Mouse (Mus musculus): Measurements from ENCODE around the gene Serpina3k. TPM values are rescaled to one million over a fixed set of nuclear protein-coding genes. Genes with fewer than 3 reads are reported as not detected.
"Not testable (repeated sequence)": the region's sequence is repeated elsewhere in the genome, so short reads cannot be mapped to it uniquely, and the experiment has no call there.

Gene Serpina3k
- polyA plus RNA-seq (2015; fragmentation: Nextera tagmentation; extraction: Ambion mirVana) = not detected in 2 replicates

DNA sequence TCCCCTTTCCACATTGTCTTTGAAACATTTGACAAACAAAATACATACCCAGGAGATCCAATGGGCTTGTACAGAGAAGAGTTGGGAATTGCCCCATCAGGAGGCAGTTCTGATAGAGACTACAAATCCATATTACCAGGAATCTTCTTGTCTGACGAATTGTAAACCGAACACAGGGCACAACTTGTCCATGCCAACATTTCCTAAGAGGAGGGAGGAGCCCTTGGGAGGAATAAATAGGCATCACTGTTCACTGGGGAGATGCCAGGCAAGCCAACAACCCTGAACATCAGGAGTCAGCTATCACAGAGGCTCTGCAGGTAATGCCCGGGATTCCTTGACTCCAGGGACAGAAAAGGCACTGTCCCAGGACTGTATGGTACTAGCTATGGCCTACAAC is at the start of gene Serpina3k, which contains the start of gene Serpina3m:
Serpina3k (plus strand) TSS at position 261 of the 400 bp plus-strand sequence.
Serpina3m (plus strand) TSS at position 261 of the 400 bp plus-strand sequence.
- not testable (repeated sequence) for H3K9me3 ChIP-seq; H3K4me1 ChIP-seq; H3K27ac ChIP-seq; ATAC-seq (ENCODE audit: low FRiP score, low read depth); H3K4me3 ChIP-seq; H3K27me3 ChIP-seq; H3K36me3 ChIP-seq; H3K4me2 ChIP-seq (replicated peaks); H3K9ac ChIP-seq
- WGBS = 78% methylated on average over 3 of the region's 3 CpGs

DNA sequence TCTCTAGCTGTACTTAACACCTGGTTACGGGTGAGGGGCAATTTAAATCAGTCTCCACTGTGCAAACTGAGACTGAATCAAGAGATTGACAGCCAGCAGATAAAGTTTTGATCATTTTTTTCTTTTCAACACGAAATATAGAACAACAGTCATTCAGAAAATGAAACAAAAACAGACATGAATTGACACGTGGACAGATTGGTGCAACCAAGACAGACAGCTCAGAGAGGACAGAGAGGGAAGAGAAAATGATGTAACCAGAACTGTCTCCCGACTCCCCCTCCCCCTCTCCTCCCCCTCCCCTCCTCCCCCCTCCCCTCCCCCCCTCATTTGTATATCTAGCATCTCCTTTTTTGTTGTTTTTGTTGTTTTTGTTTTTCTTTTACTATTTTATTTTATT is 48.4 kb upstream of the Serpina3k start:
- Histone ChIP-seq H3K27me3 (no peaks in the 10 kb centered on the region), H3K36me3 (no peaks in the 10 kb centered on the region), H3K27ac (no peak overlapping the region), H3K4me2 (replicated peaks) (no peak overlapping the region), H3K4me3 (no peak overlapping the region), H3K4me1 (no peaks in the 10 kb centered on the region), H3K9ac (no peak overlapping the region), H3K9me3 (no peaks in the 10 kb centered on the region)
- 45% methylated on average over 4 of the region's 4 CpGs for WGBS
- no peak for ATAC-seq (ENCODE audit: low FRiP score, low read depth)

DNA sequence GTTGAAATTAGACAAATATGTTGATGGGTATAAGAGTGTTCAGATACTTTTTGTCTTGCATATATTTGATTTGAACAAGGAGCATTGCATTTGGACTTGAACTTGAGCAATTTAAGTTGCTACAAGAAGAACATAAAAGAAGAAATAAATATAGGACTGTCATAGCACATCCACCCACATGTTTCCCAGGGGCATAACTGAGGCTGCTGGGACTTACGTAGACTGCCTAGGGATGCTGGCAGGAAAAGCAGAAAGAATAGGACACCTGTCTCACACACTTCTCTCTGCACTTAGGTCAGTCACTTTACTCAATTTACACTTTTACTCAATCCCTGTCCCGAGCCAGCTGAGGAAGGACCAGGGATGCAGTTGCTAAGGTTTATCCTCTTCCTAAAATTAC is 44.3 kb upstream of the Serpina3k start:
- Histone ChIP-seq H3K9ac (no peak overlapping the region), H3K4me2 (replicated peaks) (no peak overlapping the region), H3K27ac (no peak overlapping the region), H3K4me3 (no peak overlapping the region), H3K27me3 (no peaks in the 10 kb centered on the region), H3K4me1 (no peaks in the 10 kb centered on the region), H3K9me3 (no peaks in the 10 kb centered on the region), H3K36me3 (no peaks in the 10 kb centered on the region)
- ATAC-seq (ENCODE audit: low FRiP score, low read depth) = no peak
- 88% methylated on average over 2 of the region's 2 CpGs for WGBS

DNA sequence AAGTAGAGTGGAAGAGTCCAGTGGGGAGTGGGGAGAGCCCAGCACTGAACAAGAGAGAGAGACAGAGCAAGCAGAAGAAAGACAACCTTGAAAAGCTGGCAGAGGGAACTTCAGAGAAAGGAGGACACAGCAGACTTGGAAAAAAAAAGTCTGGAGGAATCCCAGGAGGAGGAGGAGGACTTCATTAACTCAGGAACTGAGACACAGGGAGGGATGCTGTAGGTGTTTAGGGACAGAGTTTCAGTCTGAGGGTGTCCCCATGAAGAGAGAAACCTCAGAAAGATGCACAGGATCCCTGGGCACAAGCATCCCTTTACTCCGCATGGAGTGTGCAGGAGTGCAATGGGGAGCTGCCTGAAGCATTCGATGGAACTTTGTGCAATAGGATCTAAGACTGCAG is 40.2 kb upstream of the Serpina3k start:
- 91% methylated on average over 2 of the region's 2 CpGs for WGBS
- ATAC-seq (ENCODE audit: low FRiP score, low read depth) = no peak

DNA sequence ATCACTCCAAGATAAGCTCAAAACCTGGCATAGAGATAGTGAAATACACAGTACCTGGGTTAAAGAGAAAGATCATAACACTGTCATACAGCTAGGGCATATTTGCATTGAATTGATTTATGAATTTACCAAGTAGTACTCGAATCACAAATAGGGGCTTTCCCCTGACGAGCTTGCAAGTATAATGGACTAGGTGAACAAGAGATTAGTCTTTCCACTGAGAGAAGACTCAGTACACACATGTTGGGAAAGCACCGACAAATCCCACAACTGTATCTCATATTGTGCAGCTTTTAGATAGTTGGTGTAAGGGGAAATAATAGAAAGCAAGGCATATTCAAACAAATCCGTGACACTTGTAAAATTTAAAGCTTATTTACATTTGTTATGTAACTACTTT is 32.3 kb upstream of the Serpina3k start:
- H3K9me3 ChIP-seq = no peaks in the 10 kb centered on the region
- no peak overlapping the region for H3K4me2 ChIP-seq (replicated peaks)
- no peak overlapping the region for H3K27ac ChIP-seq
- WGBS = 80% methylated on average over 4 of the region's 4 CpGs
- no peak overlapping the region for H3K9ac ChIP-seq
- no peaks in the 10 kb centered on the region for H3K4me1 ChIP-seq
- no peaks in the 10 kb centered on the region for H3K36me3 ChIP-seq
- H3K4me3 ChIP-seq = no peak overlapping the region
- ATAC-seq (ENCODE audit: low FRiP score, low read depth) = no peak
- H3K27me3 ChIP-seq = no peaks in the 10 kb centered on the region

More for the DNA sequence above, 40.2 kb upstream of the Serpina3k start:
- Histone ChIP-seq H3K27me3 (no peaks in the 10 kb centered on the region), H3K27ac (no peak overlapping the region), H3K4me2 (replicated peaks) (no peak overlapping the region), H3K4me3 (no peak overlapping the region), H3K4me1 (no peaks in the 10 kb centered on the region), H3K9ac (no peak overlapping the region), H3K36me3 (no peaks in the 10 kb centered on the region), H3K9me3 (no peaks in the 10 kb centered on the region)

DNA sequence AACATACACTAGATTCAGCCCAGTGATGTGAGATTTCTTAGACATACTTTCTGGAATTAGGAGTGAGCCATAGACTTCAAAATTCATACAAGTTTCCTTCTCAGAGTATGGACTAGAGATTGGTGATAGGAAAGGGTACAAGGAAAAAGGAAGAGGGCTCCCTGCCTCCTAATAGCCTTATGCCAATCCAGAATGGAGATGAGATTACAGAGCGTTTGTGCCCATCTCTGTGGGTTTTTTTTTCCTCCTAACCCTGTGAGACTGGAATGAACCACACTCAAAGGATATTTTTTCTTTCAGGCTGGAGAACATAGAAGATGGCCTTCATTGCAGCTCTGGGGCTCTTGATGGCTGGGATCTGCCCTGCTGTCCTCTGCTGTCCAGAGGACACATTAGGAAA is 24.0 kb upstream of the Serpina3k start, which contains the start of gene Serpina3j:
Serpina3j (plus strand) TSS at position 301 of the 400 bp plus-strand sequence.
- ATAC-seq (ENCODE audit: low FRiP score, low read depth) = no peak
- Histone ChIP-seq H3K27ac (no peak within 1 kb of the TSS), H3K27me3 (no peaks in the 10 kb centered on the region), H3K4me2 (replicated peaks) (no peak within 1 kb of the TSS), H3K4me3 (no peak within 1 kb of the TSS), H3K36me3 (no peaks in the 10 kb centered on the region), H3K4me1 (no peaks in the 10 kb centered on the region), H3K9ac (no peak within 1 kb of the TSS), H3K9me3 (peaks cover 8% of the 10 kb centered on the region; the same call in 1 of the 2 replicates)
- WGBS = 73% methylated on average over 1 of the region's 1 CpGs

DNA sequence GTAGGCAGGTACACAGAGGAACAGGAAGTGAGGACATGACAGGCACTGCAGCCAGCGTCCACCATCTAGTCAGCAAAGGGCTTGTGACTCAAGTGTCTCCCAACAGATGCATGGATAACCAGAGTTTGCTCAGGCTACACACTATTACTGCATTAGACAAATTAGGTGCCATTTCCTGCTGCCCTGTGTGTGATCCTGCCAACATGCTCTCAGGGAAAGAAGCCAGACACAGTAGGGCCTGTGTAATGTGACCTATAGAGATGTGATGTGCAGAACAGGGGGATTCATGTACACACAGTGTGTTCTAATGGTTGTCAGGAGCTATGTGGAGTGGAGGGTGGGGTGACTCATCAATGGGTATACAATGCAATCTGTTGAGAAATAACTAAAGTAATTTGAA is 15.8 kb upstream of the Serpina3k start:
- 37% methylated on average over 1 of the region's 1 CpGs for WGBS
- no peaks in the 10 kb centered on the region for H3K4me1 ChIP-seq
- no peak overlapping the region for H3K27ac ChIP-seq
- no peak overlapping the region for H3K9ac ChIP-seq
- no peak for ATAC-seq (ENCODE audit: low FRiP score, low read depth)
- H3K4me2 ChIP-seq (replicated peaks) = no peak overlapping the region
- no peaks in the 10 kb centered on the region for H3K27me3 ChIP-seq
- H3K36me3 ChIP-seq = no peaks in the 10 kb centered on the region
- H3K9me3 ChIP-seq = no peaks in the 10 kb centered on the region
- H3K4me3 ChIP-seq = no peak overlapping the region

DNA sequence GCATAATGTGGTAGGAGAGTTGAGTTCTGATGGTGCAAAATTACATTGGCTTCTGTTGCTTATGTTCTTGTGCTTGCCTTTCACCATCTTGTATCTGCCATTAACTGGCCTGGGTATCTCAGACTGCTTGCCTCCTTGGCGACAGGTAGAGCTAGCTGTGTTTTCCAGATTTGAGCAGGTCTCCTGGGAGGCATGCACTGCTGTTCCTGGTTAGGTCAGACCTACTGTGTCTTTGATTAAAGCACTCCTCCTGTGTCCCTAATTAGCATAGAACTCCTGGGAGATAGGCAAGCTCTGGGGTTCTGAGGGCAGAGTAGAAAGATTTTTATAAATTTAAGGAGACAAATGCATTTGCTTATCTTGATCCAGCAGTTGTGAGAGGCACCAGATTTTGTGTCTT is 6.6 kb upstream of the Serpina3k start:
- Histone ChIP-seq H3K9ac (no peak overlapping the region), H3K27ac (no peak overlapping the region), H3K36me3 (no peaks in the 10 kb centered on the region), H3K9me3 (no peaks in the 10 kb centered on the region), H3K4me2 (replicated peaks) (no peak overlapping the region), H3K27me3 (no peaks in the 10 kb centered on the region), H3K4me3 (no peak overlapping the region), H3K4me1 (no peaks in the 10 kb centered on the region)
- 36% methylated on average over 1 of the region's 1 CpGs for WGBS
- ATAC-seq (ENCODE audit: low FRiP score, low read depth) = no peak

DNA sequence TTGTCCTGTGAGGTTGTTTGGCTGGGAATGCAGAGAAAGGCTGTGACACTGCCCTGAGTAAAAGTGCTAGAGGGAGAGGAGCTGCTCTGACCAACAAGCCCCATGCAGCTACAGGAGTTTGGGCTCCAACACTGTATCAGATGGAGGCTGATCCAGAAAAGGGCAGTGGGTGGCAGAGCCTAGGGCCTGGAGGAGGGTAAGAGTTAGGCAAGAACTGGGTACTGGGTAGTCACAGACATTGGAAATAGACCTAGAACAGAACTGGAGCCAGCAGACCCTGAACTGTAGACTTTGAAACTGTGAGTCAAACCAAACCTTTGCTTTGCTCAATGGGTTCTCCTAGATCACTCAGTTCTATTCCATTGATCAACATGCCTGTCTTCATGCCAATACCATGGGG is 1.4 kb upstream of the Serpina3k start:
- not testable (repeated sequence) for H3K9me3 ChIP-seq; H3K27me3 ChIP-seq; ATAC-seq (ENCODE audit: low FRiP score, low read depth); H3K4me3 ChIP-seq; H3K27ac ChIP-seq; H3K4me2 ChIP-seq (replicated peaks); H3K36me3 ChIP-seq; H3K4me1 ChIP-seq; H3K9ac ChIP-seq

DNA sequence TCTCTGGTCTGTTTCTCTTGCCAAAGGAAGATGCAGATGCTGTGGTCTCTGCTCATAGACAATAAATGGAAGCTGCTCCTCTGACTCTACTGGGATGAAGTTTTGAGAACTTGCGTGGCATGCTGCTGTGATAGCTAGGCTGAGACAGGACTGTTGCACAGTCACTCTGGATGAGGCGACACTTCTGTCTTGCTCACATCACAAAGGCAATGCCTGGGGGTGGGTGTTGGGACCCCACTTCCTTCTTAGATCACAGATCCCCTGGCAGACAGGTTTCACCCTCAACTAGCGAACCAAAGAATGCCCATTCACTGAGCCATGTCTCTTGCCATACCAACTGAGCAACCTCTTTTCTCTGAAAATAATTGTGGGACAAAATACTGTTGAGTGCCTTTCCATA is 419 bp downstream of the Serpina3k start:
- H3K9me3 ChIP-seq = no peaks in the 10 kb centered on the region
- H3K9ac ChIP-seq = no peak overlapping the region
- H3K4me2 ChIP-seq (replicated peaks) = no peak overlapping the region
- no peak overlapping the region for H3K27ac ChIP-seq
- ATAC-seq (ENCODE audit: low FRiP score, low read depth) = no peak
- H3K27me3 ChIP-seq = no peaks in the 10 kb centered on the region
- no peaks in the 10 kb centered on the region for H3K4me1 ChIP-seq
- WGBS = 95% methylated on average over 3 of the region's 3 CpGs
- H3K36me3 ChIP-seq = no peaks in the 10 kb centered on the region
- H3K4me3 ChIP-seq = no peak overlapping the region

DNA sequence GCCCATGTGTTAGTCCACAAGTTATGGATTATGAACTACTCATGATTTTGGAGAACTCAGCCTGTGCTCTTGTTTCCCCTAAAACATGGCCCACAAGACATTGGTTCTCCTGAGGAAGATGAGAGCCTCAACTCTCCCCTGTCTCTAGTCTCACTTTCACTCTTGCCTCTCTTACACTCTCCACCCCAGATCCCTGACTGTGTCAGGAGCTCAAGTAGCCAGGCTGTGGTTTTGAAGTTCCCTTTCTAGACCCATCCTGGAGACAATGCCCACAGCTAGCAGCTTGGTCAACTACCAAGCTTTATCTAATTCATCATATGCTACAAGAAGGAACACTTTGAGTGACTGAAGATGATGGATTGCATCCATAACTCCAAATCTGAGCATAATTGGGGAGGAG is 4.2 kb downstream of the Serpina3k start:
- H3K4me2 ChIP-seq (replicated peaks); H3K9me3 ChIP-seq; ATAC-seq (ENCODE audit: low FRiP score, low read depth); H3K4me3 ChIP-seq; H3K27me3 ChIP-seq; H3K4me1 ChIP-seq; H3K9ac ChIP-seq; H3K36me3 ChIP-seq; H3K27ac ChIP-seq: not testable (repeated sequence)

DNA sequence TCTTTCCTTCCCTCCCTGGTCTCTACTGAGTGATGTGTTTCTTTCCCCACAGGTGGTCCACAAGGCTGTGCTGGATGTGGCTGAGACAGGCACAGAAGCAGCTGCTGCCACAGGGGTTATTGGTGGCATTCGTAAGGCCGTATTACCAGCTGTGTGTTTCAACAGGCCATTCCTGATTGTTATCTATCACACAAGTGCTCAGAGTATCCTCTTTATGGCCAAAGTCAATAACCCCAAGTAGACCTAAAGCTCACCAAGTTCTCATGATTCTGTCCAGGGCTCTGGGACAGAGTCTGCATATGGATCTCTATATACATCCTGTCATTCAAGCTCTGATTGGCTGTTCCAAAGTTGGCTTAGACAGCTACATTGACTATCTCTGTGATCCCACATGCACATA is 6.9 kb downstream of the Serpina3k start:
- no peak overlapping the region for H3K4me3 ChIP-seq
- no peaks in the 10 kb centered on the region for H3K4me1 ChIP-seq
- H3K36me3 ChIP-seq = no peaks in the 10 kb centered on the region
- no peak overlapping the region for H3K9ac ChIP-seq
- 76% methylated on average over 2 of the region's 2 CpGs for WGBS
- H3K4me2 ChIP-seq (replicated peaks) = no peak overlapping the region
- ATAC-seq (ENCODE audit: low FRiP score, low read depth) = no peak
- H3K27me3 ChIP-seq = no peaks in the 10 kb centered on the region
- H3K9me3 ChIP-seq = no peaks in the 10 kb centered on the region
- no peak overlapping the region for H3K27ac ChIP-seq

DNA sequence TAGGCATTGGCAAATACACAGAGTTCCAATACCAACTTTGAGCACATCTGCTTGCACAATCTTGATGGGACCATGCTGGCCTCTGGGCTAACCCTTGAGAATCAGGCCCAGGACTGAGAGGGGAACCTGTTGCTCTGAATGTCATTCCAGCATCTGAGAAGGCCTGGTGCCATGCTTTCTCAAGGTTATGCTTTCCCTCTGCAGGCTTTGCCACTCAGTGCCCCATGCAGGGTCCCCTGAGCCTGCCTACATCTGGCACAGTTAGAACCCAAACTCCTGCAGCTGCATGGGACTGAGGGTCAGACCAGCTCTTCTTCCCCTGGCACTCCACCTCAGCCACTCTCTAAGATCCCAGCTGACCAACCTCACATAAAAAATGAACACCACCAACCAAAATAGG is 7.4 kb downstream of the Serpina3k start:
- no peaks in the 10 kb centered on the region for H3K36me3 ChIP-seq
- ATAC-seq (ENCODE audit: low FRiP score, low read depth) = no peak
- H3K9me3 ChIP-seq = no peaks in the 10 kb centered on the region
- no peak overlapping the region for H3K4me3 ChIP-seq
- H3K4me2 ChIP-seq (replicated peaks) = no peak overlapping the region
- H3K27ac ChIP-seq = no peak overlapping the region
- no peak overlapping the region for H3K9ac ChIP-seq
- H3K4me1 ChIP-seq = no peaks in the 10 kb centered on the region
- H3K27me3 ChIP-seq = no peaks in the 10 kb centered on the region

All from limb, embryonic 13.5 days (tissue).